Mouse (Mus musculus) kidney, adult 2 months (tissue): ENCODE data around the gene Mindy4.

Experiments used
- CTCF ChIP-seq: fragments of 200-500 bp; conservative IDR thresholded peaks from 2 replicates; pipeline ENCODE4 v1.5.1; 2011; ENCODE audit warnings: low read depth, mild to moderate bottlenecking, control low read depth, low read length, moderate library complexity, mixed read lengths; ENCODE audit not compliant: insufficient read depth, insufficient read length
- POLR2A ChIP-seq: fragments of 200-500 bp; IDR thresholded peaks from one replicate; pipeline ENCODE4 v1.6.1; 2011; ENCODE audit warnings: low read depth, low read length, control low read depth

- no peak for TF ChIP-seq POLR2A
- no peak for TF ChIP-seq CTCF
Observed at GRCm38 (mm10) chr6:55240591-55241260, 37.5 kb downstream of the Mindy4 start.
